Mouse (Mus musculus): ENCODE results near the gene Gga2. TPM values are rescaled to one million over a fixed set of nuclear protein-coding genes. Genes with fewer than 3 reads are reported as not detected.

Gga2 gene
- polyA plus RNA-seq, 1 experiment from 2014 or later, result 60.1 TPM

- H3K9ac ChIP-seq (ENCODE audit: low read length), result no peak overlapping the region
- H3K27ac ChIP-seq (ENCODE audit: low read depth, low read length), result no peak overlapping the region
- H3K4me3 ChIP-seq (ENCODE audit: low read depth, low read length), result no peak overlapping the region
- no peaks in the 10 kb centered on the region; the same call in 1 of the 2 replicates for H3K36me3 ChIP-seq (ENCODE audit: control insufficient read depth, insufficient read depth, low read length)
- no peaks in the 10 kb centered on the region for H3K27me3 ChIP-seq (ENCODE audit: control insufficient read depth, insufficient read depth, low read length)
- DNase-seq (ENCODE audit: low spot score) (no peak), ATAC-seq (replicated peaks; ENCODE audit: low FRiP score) (no peak)
- H3K4me2 ChIP-seq (ENCODE audit: low read depth, low read length, severe bottlenecking), result no peak overlapping the region
- H3K9me3 ChIP-seq (ENCODE audit: control insufficient read depth, low read length), result no peaks in the 10 kb centered on the region
- WGBS, result 84% methylated on average over 8 of the region's 8 CpGs
- no peaks in the 10 kb centered on the region for H3K4me1 ChIP-seq (replicated peaks; ENCODE audit: control insufficient read depth, insufficient read depth, low read length)
Observed at GRCm38 (mm10) chr7:121938124-121938891, 82.7 kb downstream of the Gga2 start.

- H3K4me1 ChIP-seq (replicated peaks; ENCODE audit: control insufficient read depth, insufficient read depth, low read length), result no peaks in the 10 kb centered on the region
- H3K4me3 ChIP-seq (ENCODE audit: low read depth, low read length), result no peak overlapping the region
- WGBS, result 79% methylated on average over 14 of the region's 14 CpGs
- H3K27ac ChIP-seq (ENCODE audit: low read depth, low read length), result no peak overlapping the region
- no peaks in the 10 kb centered on the region for H3K27me3 ChIP-seq (ENCODE audit: control insufficient read depth, insufficient read depth, low read length)
- ATAC-seq (replicated peaks; ENCODE audit: low FRiP score) (no peak), DNase-seq (ENCODE audit: low spot score) (no peak)
- H3K4me2 ChIP-seq (ENCODE audit: low read depth, low read length, severe bottlenecking), result no peak overlapping the region
- no peaks in the 10 kb centered on the region for H3K9me3 ChIP-seq (ENCODE audit: control insufficient read depth, low read length)
- no peaks in the 10 kb centered on the region; the same call in 1 of the 2 replicates for H3K36me3 ChIP-seq (ENCODE audit: control insufficient read depth, insufficient read depth, low read length)
- H3K9ac ChIP-seq (ENCODE audit: low read length), result no peak overlapping the region
Observed at GRCm38 (mm10) chr7:121936861-121937630, 84.0 kb downstream of the Gga2 start.

Other genes starting within 250 kb of the Gga2 start
- 0.07 TPM in 1 of 2 replicates, not detected in the other for gene Scnn1b, start 156.2 kb downstream of the Gga2 start, polyA plus RNA-seq (2014; fragmentation: Nextera tagmentation; extraction: Ambion mirVana)
- gene Cog7, start 39.5 kb downstream of the Gga2 start, polyA plus RNA-seq (2014; fragmentation: Nextera tagmentation; extraction: Ambion mirVana), result 22.0 and 23.8 TPM in 2 replicates
- gene Ubfd1, start 46.0 kb upstream of the Gga2 start, polyA plus RNA-seq (2014; fragmentation: Nextera tagmentation; extraction: Ambion mirVana), result 89.0 and 90.6 TPM in 2 replicates
- gene Ears2, start 46.0 kb upstream of the Gga2 start, polyA plus RNA-seq (2014; fragmentation: Nextera tagmentation; extraction: Ambion mirVana), result 18.1 and 18.3 TPM in 2 replicates
- gene Ndufab1, start 80.7 kb upstream of the Gga2 start, polyA plus RNA-seq (2014; fragmentation: Nextera tagmentation; extraction: Ambion mirVana), result 625 TPM in 2 replicates
- 25.3 and 27.0 TPM in 2 replicates for gene Palb2, start 111.8 kb upstream of the Gga2 start, polyA plus RNA-seq (2014; fragmentation: Nextera tagmentation; extraction: Ambion mirVana)
- 126 and 135 TPM in 2 replicates for gene Dctn5, start 111.8 kb upstream of the Gga2 start, polyA plus RNA-seq (2014; fragmentation: Nextera tagmentation; extraction: Ambion mirVana)
- 191 and 197 TPM in 2 replicates for gene Plk1, start 138.2 kb upstream of the Gga2 start, polyA plus RNA-seq (2014; fragmentation: Nextera tagmentation; extraction: Ambion mirVana)
- gene Ern2, start 165.0 kb upstream of the Gga2 start, polyA plus RNA-seq (2014; fragmentation: Nextera tagmentation; extraction: Ambion mirVana), result 0.09 and 0.23 TPM in 2 replicates
- not detected in 2 replicates for gene Chp2, start 198.3 kb upstream of the Gga2 start, polyA plus RNA-seq (2014; fragmentation: Nextera tagmentation; extraction: Ambion mirVana)

All from forebrain, embryonic 11.5 days (tissue).